Mouse (Mus musculus) G1E (cell line): ENCODE results near the gene Eif2s1. TPM values are rescaled to one million over a fixed set of nuclear protein-coding genes. Genes with fewer than 3 reads are reported as not detected.
"Not testable (repeated sequence)": the region's sequence is repeated elsewhere in the genome, so short reads cannot be mapped to it uniquely, and the experiment has no call there.

Experiments
- ATAC-seq: 2 replicates; pipeline ENCODE4 v1.8.0; 2016; ENCODE audit warnings: mild to moderate bottlenecking; ENCODE audit not compliant: insufficient number of reproducible peaks, poor library complexity, low FRiP score, severe bottlenecking; ENCODE audit errors: extremely low read depth
- DNase-seq: peaks from one replicate; pipeline ENCODE4 v3.0.0; 2012; ENCODE audit warnings: low spot score
- H3K27me3 ChIP-seq: 2 replicates; pipeline ENCODE4 v1.6.1; 2012; ENCODE audit warnings: mild to moderate bottlenecking, low read length, inconsistent platforms; ENCODE audit not compliant: insufficient read depth
- H3K36me3 ChIP-seq: replicated peaks from 2 replicates; pipeline ENCODE3; 2012; ENCODE audit warnings: mild to moderate bottlenecking, inconsistent platforms
- H3K4me1 ChIP-seq: 2 replicates; pipeline ENCODE4 v1.6.1; 2012; ENCODE audit warnings: low read depth, low read length, inconsistent platforms, mixed read lengths; ENCODE audit not compliant: insufficient read depth
- H3K4me3 ChIP-seq: 2 replicates; pipeline ENCODE4 v1.5.1; 2012; ENCODE audit warnings: low read depth, mild to moderate bottlenecking, inconsistent platforms, low read length, moderate library complexity, mixed read lengths
- H3K9me3 ChIP-seq: replicated peaks from 2 replicates; pipeline ENCODE4 v1.6.1; 2012; ENCODE audit warnings: inconsistent platforms
- CTCF ChIP-seq: IDR thresholded peaks from 2 replicates; pipeline ENCODE4 v1.5.1; 2012; ENCODE audit warnings: low read depth, low read length, inconsistent platforms, mixed read lengths
- GATA1 ChIP-seq: IDR thresholded peaks from 2 replicates; pipeline ENCODE4 v1.6.1; 2012; ENCODE audit warnings: borderline replicate concordance, low read length, inconsistent platforms, mixed read lengths
- GATA2 ChIP-seq: IDR thresholded peaks from 2 replicates; pipeline ENCODE4 v1.6.1; 2012; ENCODE audit warnings: low read depth, low read length, inconsistent platforms, borderline replicate concordance
- POLR2AphosphoS5 ChIP-seq: IDR thresholded peaks from 2 replicates; pipeline ENCODE4 v1.6.1; 2012; ENCODE audit warnings: low read depth, low read length, inconsistent platforms; ENCODE audit not compliant: insufficient replicate concordance
- TAL1 ChIP-seq: conservative IDR thresholded peaks from 2 replicates; pipeline ENCODE4 v1.6.1; 2012; ENCODE audit warnings: low read depth, low read length, inconsistent platforms, mixed read lengths
- polyA plus RNA-seq: library from polyadenylated mRNA; stranded (reverse); fragments of >175 nt; gene quantifications from 2 replicates; pipeline ENCODE4 v1.2.3, GENCODE M21; 2012
- total RNA-seq, 2 experiments: library from RNA; stranded (forward) in 1 of 2; stranded (reverse) in 1 of 2; fragments of 200-1000 nt in 1 of 2; fragments of >200 nt in 1 of 2; fragmentation: Nextera tagmentation in 1 of 2; gene quantifications; 2 replicates each; pipeline ENCODE4 v1.2.3; 2014 to 2017

Gene Eif2s1
- total and polyA plus RNA-seq, 3 experiments = 52.3 to 332 (median 198) TPM

DNA sequence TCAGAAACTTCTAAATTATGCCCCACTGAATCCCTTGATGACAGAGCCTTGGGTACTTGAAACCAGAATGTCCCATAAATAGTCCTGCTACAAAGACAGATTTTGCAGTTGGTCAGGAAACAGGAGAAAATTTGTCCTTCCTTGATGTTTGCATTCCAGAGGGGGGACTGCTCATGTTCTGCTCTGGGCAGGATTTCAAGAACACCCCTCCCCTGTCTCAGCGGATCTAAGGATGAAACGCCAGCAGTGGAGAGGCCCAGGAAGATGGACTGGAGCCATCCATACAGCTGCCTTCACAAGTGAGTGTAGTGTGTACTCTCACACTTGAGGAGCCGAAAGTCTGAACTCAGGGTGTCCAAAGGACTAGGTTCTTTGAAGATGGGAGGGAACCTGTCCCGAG is 59.8 kb downstream of the Eif2s1 start:
- no peaks in the 10 kb centered on the region; the same call in 1 of the 2 replicates for H3K9me3 ChIP-seq
- ATAC-seq (no peak), DNase-seq (no peak)
- no peak overlapping the region for H3K4me3 ChIP-seq
- TF ChIP-seq GATA1 (no peak), TAL1 (no peak), POLR2AphosphoS5 (no peak), CTCF (no peak), GATA2 (no peak)
- H3K36me3 ChIP-seq = no peaks in the 10 kb centered on the region
- H3K27me3 ChIP-seq = no peaks in the 10 kb centered on the region
- peaks cover 18% of the 10 kb centered on the region for H3K4me1 ChIP-seq

GRCm38 (mm10) chr12:78922058-78922457 is 60.4 kb downstream of the Eif2s1 start:
- no peaks in the 10 kb centered on the region for H3K9me3 ChIP-seq
- no peak overlapping the region for H3K4me3 ChIP-seq
- peaks cover under 1% of the 10 kb centered on the region; the same call in 1 of the 2 replicates for H3K27me3 ChIP-seq
- ATAC-seq = no peak
- H3K36me3 ChIP-seq = no peaks in the 10 kb centered on the region
- TF ChIP-seq TAL1 = no peak
- TF ChIP-seq GATA1 = no peak
- no peak for TF ChIP-seq CTCF
- TF ChIP-seq GATA2 = no peak
- no peak for TF ChIP-seq POLR2AphosphoS5
- H3K4me1 ChIP-seq = peaks cover 18% of the 10 kb centered on the region
- DNase-seq = no peak

DNA sequence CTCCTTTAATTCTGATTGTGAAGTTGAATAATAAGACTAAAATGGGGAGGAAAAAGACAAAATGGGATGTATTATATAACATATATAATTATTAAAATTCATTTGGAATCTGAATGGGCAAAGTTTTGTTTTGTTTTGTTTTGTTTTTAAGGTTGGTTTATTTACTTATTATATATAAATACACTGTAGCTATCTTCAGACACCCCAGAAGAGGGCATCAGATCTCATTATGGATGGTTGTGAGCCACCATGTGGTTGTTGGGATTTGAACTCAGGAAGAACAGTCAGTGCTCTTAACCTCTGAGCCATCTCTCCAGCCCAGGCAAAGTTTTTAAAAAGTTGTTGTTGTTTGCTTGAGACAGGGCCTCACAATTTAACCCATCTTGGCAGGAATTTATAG is 61.4 kb downstream of the Eif2s1 start:
- not testable (repeated sequence) for H3K36me3 ChIP-seq, H3K4me3 ChIP-seq, DNase-seq, H3K9me3 ChIP-seq, H3K27me3 ChIP-seq, ATAC-seq
- peaks cover 17% of the 10 kb centered on the region for H3K4me1 ChIP-seq

- Histone ChIP-seq H3K27me3 (peaks cover 13% of the 10 kb centered on the region), H3K4me1 (peaks cover 10% of the 10 kb centered on the region), H3K4me3 (no peak overlapping the region), H3K36me3 (no peaks in the 10 kb centered on the region), H3K9me3 (no peaks in the 10 kb centered on the region)
- no peak for TF ChIP-seq POLR2AphosphoS5
- TF ChIP-seq TAL1 = no peak
- no peak for TF ChIP-seq GATA2
- TF ChIP-seq CTCF = no peak
- TF ChIP-seq GATA1 = no peak
- DNase-seq (no peak), ATAC-seq (no peak)
Observed at GRCm38 (mm10) chr12:78923539-78924189, 62.0 kb downstream of the Eif2s1 start.

DNA sequence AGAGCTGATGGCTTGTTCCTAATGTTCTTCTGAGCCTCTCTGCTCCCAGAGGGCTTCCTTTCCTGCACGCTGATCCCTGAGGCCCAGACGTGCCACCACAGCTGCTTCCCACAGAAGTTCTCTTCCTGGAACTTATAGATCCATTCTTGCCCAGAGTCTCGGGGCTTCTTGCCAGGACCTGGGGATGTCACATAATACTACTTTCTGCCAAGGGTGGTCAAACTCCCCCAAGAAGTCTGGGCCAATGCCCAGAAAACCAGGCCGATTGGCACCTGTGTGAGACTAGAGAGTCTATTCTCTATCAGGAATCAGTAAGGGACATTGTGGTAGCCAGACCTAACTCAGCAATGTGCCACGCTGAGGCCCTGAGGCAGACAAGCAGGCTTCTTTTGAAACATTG is 65.7 kb downstream of the Eif2s1 start:
- Histone ChIP-seq H3K4me3 (no peak overlapping the region), H3K36me3 (no peaks in the 10 kb centered on the region), H3K4me1 (no peaks in the 10 kb centered on the region), H3K27me3 (peaks cover 33% of the 10 kb centered on the region), H3K9me3 (no peaks in the 10 kb centered on the region)
- ATAC-seq (no peak), DNase-seq (no peak)
- TF ChIP-seq TAL1 (no peak), GATA2 (no peak), POLR2AphosphoS5 (no peak), GATA1 (no peak), CTCF (no peak)

DNA sequence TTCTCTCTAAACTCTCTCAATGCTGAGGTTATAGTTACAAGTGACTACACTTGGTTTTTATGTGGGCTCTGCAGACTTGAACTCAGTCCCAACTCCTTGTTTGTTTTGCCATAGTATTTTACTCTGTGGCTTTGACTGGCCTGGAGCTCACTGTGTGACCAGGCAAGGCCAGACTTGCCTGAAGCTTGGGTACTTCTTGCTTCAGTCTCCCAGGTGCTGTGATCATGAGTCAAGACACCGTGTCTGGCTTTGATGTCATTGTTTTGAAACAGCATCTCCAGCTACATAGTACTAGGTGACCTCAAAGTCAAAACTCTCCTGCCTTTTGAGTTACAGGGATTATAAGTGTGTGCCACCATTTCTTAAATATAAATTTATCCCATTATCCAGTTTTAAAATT is 68.3 kb downstream of the Eif2s1 start:
- Histone ChIP-seq H3K9me3 (no peaks in the 10 kb centered on the region), H3K4me1 (no peaks in the 10 kb centered on the region), H3K27me3 (peaks cover 45% of the 10 kb centered on the region), H3K4me3 (no peak overlapping the region), H3K36me3 (no peaks in the 10 kb centered on the region)
- ATAC-seq (no peak), DNase-seq (no peak)
- no peak for TF ChIP-seq POLR2AphosphoS5
- no peak for TF ChIP-seq GATA1
- no peak for TF ChIP-seq GATA2
- TF ChIP-seq TAL1 = no peak
- no peak for TF ChIP-seq CTCF
